Mouse (Mus musculus) cerebellum, postnatal 25 days (tissue): ENCODE measurements around the gene Gamt.

ENCODE experiments used
- DNase-seq, 2 experiments: peaks; one replicate each; pipeline ENCODE4 v3.0.0; 2021; ENCODE audit warnings: mixed read lengths in 2 of 2

Gene Gamt

GRCm38 (mm10) chr10:80285222-80286070, 24.6 kb upstream of the Gamt start:
- no peak for DNase-seq

- peak in 1 of 2 experiments; percentile 41 for DNase-seq
These were observed 21.9 kb upstream of the Gamt start for GRCm38 (mm10) chr10:80282481-80283441.

- DNase-seq: peak; percentile 59 to 67
These were observed 21.1 kb upstream of the Gamt start for GRCm38 (mm10) chr10:80281921-80282371.

GRCm38 (mm10) chr10:80281304-80281703, 20.5 kb upstream of the Gamt start:
- DNase-seq: no peak

GRCm38 (mm10) chr10:80279273-80279672, 18.5 kb upstream of the Gamt start:
- no peak for DNase-seq

GRCm38 (mm10) chr10:80278390-80278789, 17.6 kb upstream of the Gamt start:
- DNase-seq: no peak

- DNase-seq: no peak
These were observed 15.4 kb upstream of the Gamt start for GRCm38 (mm10) chr10:80276238-80276637.

GRCm38 (mm10) chr10:80273847-80274246, 13.0 kb upstream of the Gamt start:
- DNase-seq: no peak

- peak in 1 of 2 experiments; percentile 41 for DNase-seq
These were observed 11.2 kb upstream of the Gamt start for GRCm38 (mm10) chr10:80271870-80272585.

GRCm38 (mm10) chr10:80271186-80271843, 10.5 kb upstream of the Gamt start:
- DNase-seq: no peak

GRCm38 (mm10) chr10:80270734-80271181, 9.9 kb upstream of the Gamt start:
- peak; percentile 57 to 73 for DNase-seq

- no peak for DNase-seq
These were observed 9.3 kb upstream of the Gamt start for GRCm38 (mm10) chr10:80270099-80270498.

- no peak for DNase-seq
These were observed 4.3 kb upstream of the Gamt start for GRCm38 (mm10) chr10:80265149-80265486.

GRCm38 (mm10) chr10:80264341-80265148, 3.7 kb upstream of the Gamt start:
- peak; percentile 99 to 100 for DNase-seq

GRCm38 (mm10) chr10:80262776-80263365, 2.1 kb upstream of the Gamt start:
- no peak for DNase-seq

GRCm38 (mm10) chr10:80262169-80262568, 1.4 kb upstream of the Gamt start:
- DNase-seq: no peak

- DNase-seq: peak; percentile 89 to 94
These were observed 765 bp upstream of the Gamt start for GRCm38 (mm10) chr10:80261585-80261968.

- peak; percentile 83 to 90 for DNase-seq
These were observed 761 bp downstream of the Gamt start for GRCm38 (mm10) chr10:80259861-80260641.

- no peak for DNase-seq
These were observed 1.4 kb downstream of the Gamt start for GRCm38 (mm10) chr10:80259463-80259805.
